Mouse (Mus musculus) olfactory bulb, adult 2 months (tissue): ENCODE measurements around the gene Chil5. TPM values are rescaled to one million over a fixed set of nuclear protein-coding genes. Genes with fewer than 3 reads are reported as not detected.
A peak's percentile ranks its signal among the peaks of the same experiment; 100 is the strongest.
"Not testable (repeated sequence)": the region's sequence is repeated elsewhere in the genome, so short reads cannot be mapped to it uniquely, and the experiment has no call there.

Source experiments
- H3K27ac ChIP-seq: fragments of 200-500 bp; 2 replicates; pipeline ENCODE4 v1.5.1; 2012; ENCODE audit warnings: low read depth, low read length; ENCODE audit not compliant: insufficient read depth
- H3K4me1 ChIP-seq: fragments of 200-500 bp; 2 replicates; pipeline ENCODE4 v1.6.1; 2012; ENCODE audit warnings: low read length; ENCODE audit not compliant: control insufficient read depth, insufficient read depth
- H3K4me3 ChIP-seq: fragments of 200-500 bp; 2 replicates; pipeline ENCODE4 v1.5.1; 2012; ENCODE audit warnings: mild to moderate bottlenecking, low read depth, low read length, moderate library complexity; ENCODE audit not compliant: insufficient read depth
- CTCF ChIP-seq: fragments of 200-500 bp; IDR thresholded peaks from 2 replicates; pipeline ENCODE4 v1.5.1; 2012; ENCODE audit warnings: low read depth, mild to moderate bottlenecking, low read length, moderate library complexity; ENCODE audit not compliant: insufficient read depth
- POLR2A ChIP-seq: fragments of 200-500 bp; IDR thresholded peaks from 2 replicates; pipeline ENCODE4 v1.6.1; 2012; ENCODE audit warnings: mild to moderate bottlenecking, low read depth, low read length, moderate library complexity; ENCODE audit not compliant: insufficient read depth
- WGBS: fragments of 180-500 bp; shearing (Covaris S2); methylation state at CpG from one replicate; pipeline ENCODE4 v1.1.7; 2018; 5-methylcytosine and 5-hydroxymethylcytosine counted together
- polyA plus RNA-seq: library from polyadenylated mRNA; stranded (reverse); fragments of >200 nt; gene quantifications from 2 replicates; pipeline ENCODE4 v1.2.4, GENCODE M21; 2012; ENCODE audit warnings: low replicate concordance; ENCODE audit not compliant: missing spikeins, insufficient read depth, insufficient read length

Gene Chil5
- polyA plus RNA-seq, 1 experiment: not detected

DNA sequence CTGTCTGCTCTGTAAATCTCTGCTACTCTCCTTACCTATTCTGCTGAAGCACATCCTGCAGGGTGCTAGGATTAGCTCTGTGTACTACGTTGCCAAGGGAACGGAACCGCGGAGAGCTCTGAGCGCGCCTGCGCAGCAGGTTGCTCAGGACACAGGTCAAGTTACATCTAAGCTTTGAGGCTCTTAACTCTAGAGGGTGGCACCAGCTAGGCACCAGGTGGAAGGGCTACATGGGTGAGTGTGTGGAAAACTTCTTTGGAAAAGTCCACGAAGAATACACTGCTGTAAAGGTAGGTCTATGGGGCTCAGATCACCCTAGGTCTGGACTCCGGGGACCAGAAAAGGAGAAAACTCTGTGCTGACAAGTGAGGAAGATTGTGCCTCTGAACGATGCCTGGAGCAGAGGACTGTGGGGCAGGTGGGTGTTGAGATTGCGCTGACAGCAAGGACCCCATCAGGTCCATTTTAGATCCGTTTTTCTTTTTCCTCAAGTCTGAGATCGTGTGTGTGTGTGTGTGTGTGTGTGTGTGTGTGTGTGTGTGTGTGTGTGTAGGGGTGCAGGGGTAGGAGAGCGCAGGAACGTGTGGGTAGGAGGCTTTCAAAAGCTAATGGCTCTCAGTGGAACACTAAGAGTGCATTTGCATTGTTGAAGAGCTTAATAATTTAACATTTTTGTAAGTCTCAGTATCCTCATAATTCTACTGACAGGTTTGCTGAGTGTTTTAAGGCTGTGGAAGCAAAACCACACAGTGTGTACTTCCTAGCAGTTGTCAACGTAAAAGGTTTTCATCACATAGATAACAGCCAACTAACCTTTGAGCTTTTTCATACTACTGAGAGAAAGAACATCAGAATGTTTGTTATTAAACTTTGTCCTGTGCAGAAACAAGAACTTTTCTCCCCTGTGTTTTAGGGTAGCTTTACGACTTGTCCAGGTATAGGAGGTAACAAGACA lies 30.9 kb downstream of the Chil5 start:
- TF ChIP-seq POLR2A (no peak), CTCF (no peak)
- peaks cover 4% of the 10 kb centered on the region for H3K4me1 ChIP-seq
- H3K4me3 ChIP-seq: peak overlapping the region; percentile 18; the same call in 1 of the 2 replicates
- WGBS: 12% methylated on average over 17 of the region's 17 CpGs
- no peak overlapping the region for H3K27ac ChIP-seq

DNA sequence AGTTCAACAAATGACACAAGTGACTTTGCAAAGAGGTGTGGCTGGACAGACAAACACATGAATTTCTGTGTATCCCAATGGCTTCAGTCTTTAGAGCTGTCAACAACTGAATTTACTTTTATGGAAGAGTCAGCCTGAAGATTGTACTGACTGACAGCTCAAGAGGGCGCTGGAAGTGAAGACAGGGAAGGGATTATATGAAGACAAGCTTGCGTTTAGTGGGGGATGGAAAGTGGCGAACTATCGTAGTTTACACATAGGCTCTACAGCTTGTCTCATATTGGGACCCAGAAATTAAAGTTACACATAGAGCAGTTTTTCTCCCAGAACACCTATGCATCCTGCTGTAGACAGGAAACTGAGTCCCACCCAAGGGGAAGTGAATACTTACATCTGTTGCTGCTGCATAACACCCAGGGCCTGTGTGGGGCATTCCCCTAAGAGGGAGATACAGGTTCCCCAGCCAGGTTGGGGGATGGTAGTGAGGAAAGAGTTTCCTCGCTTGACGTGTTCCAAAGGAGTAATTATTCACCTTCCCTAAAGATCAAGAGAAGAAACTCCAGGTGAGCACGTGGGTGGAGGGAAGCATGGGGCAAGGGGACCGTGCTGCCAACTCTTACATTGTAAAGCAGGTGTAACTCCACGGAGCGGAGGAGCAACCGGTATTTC lies 31.8 kb downstream of the Chil5 start:
- Histone ChIP-seq H3K27ac (no peak overlapping the region), H3K4me3 (peak overlapping the region; percentile 18; the same call in 1 of the 2 replicates), H3K4me1 (peaks cover 4% of the 10 kb centered on the region)
- TF ChIP-seq POLR2A (no peak), CTCF (no peak)
- WGBS: 23% methylated on average over 11 of the region's 11 CpGs

DNA sequence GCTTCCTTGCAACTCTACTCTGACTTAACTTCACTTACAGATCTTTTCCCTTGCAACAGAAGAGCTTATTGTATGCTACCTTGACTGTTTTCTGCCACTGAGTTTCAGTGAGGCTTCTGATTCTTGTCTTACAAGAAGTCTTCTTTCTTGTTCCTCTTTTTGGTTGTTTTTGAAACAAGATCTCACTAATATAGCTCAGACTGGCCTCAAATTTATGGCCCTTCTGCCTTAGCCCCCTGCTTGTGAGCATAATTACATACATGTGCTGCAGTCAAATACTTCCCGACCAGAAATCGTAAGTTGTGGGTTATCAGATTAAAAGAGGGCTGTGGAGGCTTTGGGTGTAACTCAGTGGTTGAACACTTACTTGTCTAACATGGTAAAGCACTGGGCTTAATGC lies 37.9 kb downstream of the Chil5 start:
- TF ChIP-seq POLR2A (no peak), CTCF (no peak)
- 73% methylated on average over 2 of the region's 2 CpGs for WGBS
- H3K4me3 ChIP-seq: no peak overlapping the region
- H3K4me1 ChIP-seq: no peaks in the 10 kb centered on the region
- H3K27ac ChIP-seq: no peak overlapping the region

GRCm38 (mm10) chr3:105991653-105992283 lies 40.8 kb downstream of the Chil5 start:
- TF ChIP-seq CTCF: no peak
- no peak for TF ChIP-seq POLR2A
- Histone ChIP-seq H3K4me3 (no peak overlapping the region), H3K4me1 (no peaks in the 10 kb centered on the region), H3K27ac (no peak overlapping the region)
- 23% methylated on average over 4 of the region's 4 CpGs for WGBS

- H3K4me1 ChIP-seq, H3K4me3 ChIP-seq, H3K27ac ChIP-seq: not testable (repeated sequence)
- 60% methylated on average over 5 of the region's 5 CpGs for WGBS
These were observed 43.0 kb downstream of the Chil5 start for GRCm38 (mm10) chr3:105989611-105990010.

- TF ChIP-seq CTCF (no peak), POLR2A (no peak)
- 94% methylated on average over 2 of the region's 2 CpGs for WGBS
- no peak overlapping the region for H3K4me3 ChIP-seq
- H3K4me1 ChIP-seq: no peaks in the 10 kb centered on the region
- H3K27ac ChIP-seq: no peak overlapping the region
These were observed 58.4 kb downstream of the Chil5 start for GRCm38 (mm10) chr3:105974174-105974573.

GRCm38 (mm10) chr3:105973411-105973810 lies 59.2 kb downstream of the Chil5 start, which contains the start of gene Ovgp1:
Gene Ovgp1, plus strand, starts transcription at chr3:105973711.
- WGBS: 87% methylated on average over 3 of the region's 3 CpGs
- no peak for TF ChIP-seq CTCF
- no peak for TF ChIP-seq POLR2A
- Histone ChIP-seq H3K4me1 (no peaks in the 10 kb centered on the region), H3K27ac (no peak within 1 kb of the TSS), H3K4me3 (no peak within 1 kb of the TSS)

DNA sequence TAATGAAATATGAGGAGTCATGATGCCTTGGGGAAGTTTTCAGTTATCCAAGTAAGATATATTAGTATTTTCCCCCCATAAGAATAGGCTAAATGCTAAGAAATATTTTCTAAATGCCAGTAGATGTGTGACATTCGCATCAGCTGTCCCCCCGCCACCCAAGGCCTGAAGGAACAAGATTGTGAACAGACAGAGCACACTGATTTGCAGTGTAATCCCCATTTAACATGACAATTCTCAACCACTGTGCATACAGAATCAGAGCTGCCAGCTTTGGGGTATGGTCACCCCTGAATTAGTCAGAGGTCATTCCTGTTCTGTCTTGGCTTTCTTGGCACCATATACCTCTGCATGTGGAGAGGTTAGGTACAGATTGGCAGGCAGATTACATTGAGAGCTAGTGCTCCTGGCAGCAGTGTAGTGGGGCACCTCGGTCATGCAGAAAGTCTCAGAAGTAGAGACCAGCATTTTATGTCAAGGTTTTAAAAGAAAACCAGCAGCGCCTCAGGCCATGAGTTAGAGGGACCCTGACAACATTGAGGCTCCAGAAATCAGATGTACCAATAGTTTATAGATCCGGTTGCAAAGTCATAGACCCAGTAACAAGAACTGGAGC lies 60.7 kb downstream of the Chil5 start:
- 86% methylated on average over 5 of the region's 5 CpGs for WGBS
- Histone ChIP-seq H3K27ac (no peak overlapping the region), H3K4me3 (no peak overlapping the region), H3K4me1 (no peaks in the 10 kb centered on the region)
- no peak for TF ChIP-seq POLR2A
- no peak for TF ChIP-seq CTCF

Other genes with a start within 250 kb of the Chil5 start
- not detected in 2 replicates for gene Rap1a, start 231.5 kb downstream of the Chil5 start, polyA plus RNA-seq
- not detected in 2 replicates for gene Adora3, start 162.0 kb downstream of the Chil5 start, polyA plus RNA-seq
- not detected in 2 replicates for gene Tmigd3, start 161.9 kb downstream of the Chil5 start, polyA plus RNA-seq
- gene I830077J02Rik, start 100.2 kb downstream of the Chil5 start, polyA plus RNA-seq: not detected in 2 replicates
- gene Wdr77, start 73.4 kb downstream of the Chil5 start, polyA plus RNA-seq: not detected in 2 replicates
- gene Atp5f1, start 72.7 kb downstream of the Chil5 start, polyA plus RNA-seq: 1,422 TPM in 1 of 2 replicates, not detected in the other
- not detected in 2 replicates for gene Ovgp1, start 59.1 kb downstream of the Chil5 start, polyA plus RNA-seq
- gene Pifo, start 18.2 kb downstream of the Chil5 start, polyA plus RNA-seq: not detected in 2 replicates
- gene Chia1, start 80.4 kb upstream of the Chil5 start, polyA plus RNA-seq: not detected in 2 replicates
- not detected in 2 replicates for gene Chil3, start 134.8 kb upstream of the Chil5 start, polyA plus RNA-seq
- gene Chil4, start 186.7 kb upstream of the Chil5 start, polyA plus RNA-seq: not detected in 2 replicates